Mouse (Mus musculus): ENCODE measurements at regions not wholly inside any gene's neighbourhood (a gene's known extent, or its start where the extent isn't known, plus 50 kb on each side); places are given as distances from the start of the nearest gene placed in this dataset.

GRCm38 (mm10) chr1:76880783-76881145 lies 634.1 kb downstream of the Epha4 start:
- ATAC-seq (ENCODE audit: low read depth), result no peak
- no peak overlapping the region for H3K9ac ChIP-seq (replicated peaks; ENCODE audit: low read depth, low read length)
- no peaks in the 10 kb centered on the region for H3K27me3 ChIP-seq (ENCODE audit: control insufficient read depth, insufficient read depth, low read length)
- H3K4me3 ChIP-seq (ENCODE audit: low read depth, low read length), result no peak overlapping the region
- H3K36me3 ChIP-seq (ENCODE audit: control insufficient read depth, insufficient read depth, low read length), result no peaks in the 10 kb centered on the region
- no peak overlapping the region for H3K4me2 ChIP-seq (ENCODE audit: low read depth, low read length)
- 85% methylated on average over 4 of the region's 4 CpGs for WGBS
- no peaks in the 10 kb centered on the region for H3K9me3 ChIP-seq (ENCODE audit: control insufficient read depth, low read length)
- no peaks in the 10 kb centered on the region for H3K4me1 ChIP-seq (ENCODE audit: control insufficient read depth, insufficient read depth, low read length)
- no peak overlapping the region for H3K27ac ChIP-seq (ENCODE audit: low read depth, low read length)

- H3K4me3 ChIP-seq (ENCODE audit: low read depth, low read length), result no peak overlapping the region
- H3K9ac ChIP-seq (replicated peaks; ENCODE audit: low read depth, low read length), result no peak overlapping the region
- H3K9me3 ChIP-seq (ENCODE audit: control insufficient read depth, low read length), result no peaks in the 10 kb centered on the region
- H3K27ac ChIP-seq (ENCODE audit: low read depth, low read length), result no peak overlapping the region
- no peak overlapping the region for H3K4me2 ChIP-seq (ENCODE audit: low read depth, low read length)
- no peaks in the 10 kb centered on the region for H3K27me3 ChIP-seq (ENCODE audit: control insufficient read depth, insufficient read depth, low read length)
- no peaks in the 10 kb centered on the region for H3K36me3 ChIP-seq (ENCODE audit: control insufficient read depth, insufficient read depth, low read length)
- WGBS, result 72% methylated on average over 17 of the region's 17 CpGs
- no peaks in the 10 kb centered on the region for H3K4me1 ChIP-seq (ENCODE audit: control insufficient read depth, insufficient read depth, low read length)
- ATAC-seq (ENCODE audit: low read depth), result no peak
Measured at GRCm38 (mm10) chr1:76896152-76896864, 618.6 kb downstream of the Epha4 start.

DNA sequence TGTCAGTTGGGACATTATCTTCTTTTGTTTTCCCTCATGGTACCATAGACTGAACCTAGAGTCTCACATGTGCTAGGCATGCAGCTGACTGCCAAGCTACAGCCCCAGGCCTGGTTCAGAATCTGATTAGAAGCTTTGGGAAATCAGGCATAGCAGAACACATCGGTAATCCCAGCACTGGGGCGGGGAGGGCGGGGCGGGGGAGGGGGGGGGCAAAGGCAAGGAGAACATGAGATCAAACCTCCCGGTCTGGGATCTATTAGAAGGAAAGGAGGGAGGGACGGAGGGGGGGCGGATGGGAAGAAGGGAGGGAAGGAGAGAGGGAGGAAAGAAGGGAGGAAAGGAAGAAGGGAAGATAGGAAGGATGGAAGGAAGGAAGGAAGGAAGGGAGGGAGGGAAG lies 617.5 kb downstream of the Epha4 start:
- ATAC-seq (ENCODE audit: low read depth), result no peak
- Histone ChIP-seq H3K4me2 (ENCODE audit: low read depth, low read length) (no peak overlapping the region), H3K27me3 (ENCODE audit: control insufficient read depth, insufficient read depth, low read length) (no peaks in the 10 kb centered on the region), H3K9me3 (ENCODE audit: control insufficient read depth, low read length) (no peaks in the 10 kb centered on the region), H3K4me3 (ENCODE audit: low read depth, low read length) (no peak overlapping the region), H3K36me3 (ENCODE audit: control insufficient read depth, insufficient read depth, low read length) (no peaks in the 10 kb centered on the region), H3K9ac (replicated peaks; ENCODE audit: low read depth, low read length) (no peak overlapping the region), H3K4me1 (ENCODE audit: control insufficient read depth, insufficient read depth, low read length) (no peaks in the 10 kb centered on the region), H3K27ac (ENCODE audit: low read depth, low read length) (no peak overlapping the region)
- WGBS, result 92% methylated on average over 4 of the region's 7 CpGs

GRCm38 (mm10) chr1:76911472-76911871 lies 603.4 kb downstream of the Epha4 start:
- Histone ChIP-seq H3K27ac (ENCODE audit: low read depth, low read length) (no peak overlapping the region), H3K9ac (replicated peaks; ENCODE audit: low read depth, low read length) (no peak overlapping the region), H3K9me3 (ENCODE audit: control insufficient read depth, low read length) (no peaks in the 10 kb centered on the region), H3K27me3 (ENCODE audit: control insufficient read depth, insufficient read depth, low read length) (no peaks in the 10 kb centered on the region), H3K4me2 (ENCODE audit: low read depth, low read length) (no peak overlapping the region), H3K4me1 (ENCODE audit: control insufficient read depth, insufficient read depth, low read length) (no peaks in the 10 kb centered on the region), H3K36me3 (ENCODE audit: control insufficient read depth, insufficient read depth, low read length) (no peaks in the 10 kb centered on the region), H3K4me3 (ENCODE audit: low read depth, low read length) (no peak overlapping the region)
- WGBS, result 90% methylated on average over 3 of the region's 3 CpGs
- no peak for ATAC-seq (ENCODE audit: low read depth)

DNA sequence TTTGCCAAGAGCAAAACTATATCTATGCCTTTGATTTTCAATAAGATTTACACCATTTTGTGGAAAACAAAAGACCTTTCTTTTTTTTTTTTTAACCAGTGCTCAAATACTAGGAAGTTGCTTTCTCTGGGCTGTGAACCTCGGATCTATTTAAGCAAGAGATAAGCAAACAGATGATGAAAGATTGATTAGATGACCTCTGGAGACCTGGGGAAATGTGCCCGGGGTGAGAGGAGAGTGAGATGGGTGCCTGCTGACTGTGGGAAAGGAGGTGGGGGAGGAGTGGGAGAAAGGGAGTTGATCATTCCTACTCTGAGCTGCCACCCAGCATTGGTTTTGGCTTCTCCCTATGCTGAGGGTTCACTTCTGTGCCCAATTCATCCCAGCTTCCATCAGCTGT lies 595.3 kb downstream of the Epha4 start:
- Histone ChIP-seq H3K4me3 (ENCODE audit: low read depth, low read length) (no peak overlapping the region), H3K9ac (replicated peaks; ENCODE audit: low read depth, low read length) (no peak overlapping the region), H3K9me3 (ENCODE audit: control insufficient read depth, low read length) (no peaks in the 10 kb centered on the region), H3K27me3 (ENCODE audit: control insufficient read depth, insufficient read depth, low read length) (no peaks in the 10 kb centered on the region), H3K4me1 (ENCODE audit: control insufficient read depth, insufficient read depth, low read length) (no peaks in the 10 kb centered on the region), H3K4me2 (ENCODE audit: low read depth, low read length) (no peak overlapping the region), H3K27ac (ENCODE audit: low read depth, low read length) (no peak overlapping the region), H3K36me3 (ENCODE audit: control insufficient read depth, insufficient read depth, low read length) (no peaks in the 10 kb centered on the region)
- 54% methylated on average over 2 of the region's 2 CpGs for WGBS
- no peak for ATAC-seq (ENCODE audit: low read depth)

DNA sequence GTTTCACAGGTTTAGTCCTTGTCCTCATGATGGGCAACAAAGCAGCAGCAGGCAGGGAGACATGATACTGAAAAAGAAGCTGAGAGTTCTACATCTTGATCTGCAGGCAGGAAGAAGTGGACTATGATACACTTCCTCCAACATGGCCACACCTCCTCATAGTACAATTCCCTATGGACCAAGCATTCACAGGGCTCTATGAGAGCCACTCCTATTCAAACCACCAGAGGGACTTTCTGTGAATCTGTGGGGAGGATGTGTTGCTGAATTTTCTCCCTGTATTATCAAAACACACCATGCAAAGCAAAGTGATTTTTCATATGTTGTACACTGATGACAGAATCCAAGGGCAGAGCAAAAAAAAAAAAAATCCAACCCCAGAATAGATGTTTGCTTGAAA lies 594.3 kb downstream of the Epha4 start:
- ATAC-seq (ENCODE audit: low read depth), result no peak
- Histone ChIP-seq H3K4me2 (ENCODE audit: low read depth, low read length) (no peak overlapping the region), H3K27ac (ENCODE audit: low read depth, low read length) (no peak overlapping the region), H3K4me3 (ENCODE audit: low read depth, low read length) (no peak overlapping the region), H3K27me3 (ENCODE audit: control insufficient read depth, insufficient read depth, low read length) (no peaks in the 10 kb centered on the region), H3K9me3 (ENCODE audit: control insufficient read depth, low read length) (no peaks in the 10 kb centered on the region), H3K4me1 (ENCODE audit: control insufficient read depth, insufficient read depth, low read length) (no peaks in the 10 kb centered on the region), H3K36me3 (ENCODE audit: control insufficient read depth, insufficient read depth, low read length) (no peaks in the 10 kb centered on the region), H3K9ac (replicated peaks; ENCODE audit: low read depth, low read length) (no peak overlapping the region)

- no peak overlapping the region for H3K4me2 ChIP-seq (ENCODE audit: low read depth, low read length)
- H3K4me3 ChIP-seq (ENCODE audit: low read depth, low read length), result no peak overlapping the region
- ATAC-seq (ENCODE audit: low read depth), result no peak
- H3K9ac ChIP-seq (replicated peaks; ENCODE audit: low read depth, low read length), result no peak overlapping the region
- H3K36me3 ChIP-seq (ENCODE audit: control insufficient read depth, insufficient read depth, low read length), result no peaks in the 10 kb centered on the region
- H3K27ac ChIP-seq (ENCODE audit: low read depth, low read length), result no peak overlapping the region
- no peaks in the 10 kb centered on the region for H3K4me1 ChIP-seq (ENCODE audit: control insufficient read depth, insufficient read depth, low read length)
- 85% methylated on average over 5 of the region's 5 CpGs for WGBS
- H3K27me3 ChIP-seq (ENCODE audit: control insufficient read depth, insufficient read depth, low read length), result no peaks in the 10 kb centered on the region
- no peaks in the 10 kb centered on the region for H3K9me3 ChIP-seq (ENCODE audit: control insufficient read depth, low read length)
Measured at GRCm38 (mm10) chr1:76927041-76927440, 587.8 kb downstream of the Epha4 start.

DNA sequence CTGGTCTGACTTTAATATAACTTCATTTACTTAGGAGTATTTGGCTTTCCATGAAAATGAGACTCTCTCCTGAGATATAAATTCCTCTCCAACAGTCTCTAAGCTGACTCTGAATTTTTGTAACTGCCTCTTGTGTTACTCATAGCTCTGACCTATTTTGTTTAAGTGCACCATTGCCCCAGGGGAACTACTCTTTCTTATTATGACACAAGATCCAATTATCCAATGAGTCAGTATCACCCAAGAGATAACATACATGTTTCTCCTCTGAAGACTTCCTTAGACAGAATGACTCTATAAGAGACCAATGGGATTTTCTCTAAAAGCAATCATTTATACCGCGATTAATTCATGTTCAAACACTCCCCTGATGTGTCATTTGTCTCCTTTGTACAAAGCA lies 586.9 kb downstream of the Epha4 start:
- no peak for ATAC-seq (ENCODE audit: low read depth)
- WGBS, result 79% methylated on average over 2 of the region's 2 CpGs

DNA sequence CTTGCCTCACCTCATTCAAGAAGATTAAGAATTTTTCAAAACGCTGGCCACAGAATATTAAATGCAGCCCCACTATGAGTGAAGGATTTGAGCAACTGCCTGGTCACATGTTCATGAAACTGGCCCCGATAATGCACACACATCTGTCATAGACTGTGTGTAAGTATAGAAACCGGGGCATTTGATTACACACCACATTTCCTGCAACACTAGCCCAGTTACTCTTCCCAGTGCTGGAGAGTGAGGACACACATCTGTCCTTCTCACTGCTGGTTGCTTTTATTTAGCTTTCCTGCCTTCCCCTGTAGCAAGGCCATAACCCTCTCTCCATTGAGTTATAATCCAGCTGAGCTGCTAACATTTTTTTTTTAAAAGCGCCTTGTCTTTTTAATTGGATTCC lies 581.4 kb downstream of the Epha4 start:
- H3K9me3 ChIP-seq (ENCODE audit: control insufficient read depth, low read length), result no peaks in the 10 kb centered on the region
- no peaks in the 10 kb centered on the region for H3K27me3 ChIP-seq (ENCODE audit: control insufficient read depth, insufficient read depth, low read length)
- H3K4me2 ChIP-seq (ENCODE audit: low read depth, low read length), result no peak overlapping the region
- 84% methylated on average over 4 of the region's 4 CpGs for WGBS
- H3K36me3 ChIP-seq (ENCODE audit: control insufficient read depth, insufficient read depth, low read length), result no peaks in the 10 kb centered on the region
- no peak overlapping the region for H3K27ac ChIP-seq (ENCODE audit: low read depth, low read length)
- ATAC-seq (ENCODE audit: low read depth), result no peak
- no peak overlapping the region for H3K9ac ChIP-seq (replicated peaks; ENCODE audit: low read depth, low read length)
- H3K4me1 ChIP-seq (ENCODE audit: control insufficient read depth, insufficient read depth, low read length), result no peaks in the 10 kb centered on the region
- H3K4me3 ChIP-seq (ENCODE audit: low read depth, low read length), result no peak overlapping the region

More for the DNA sequence above, 586.9 kb downstream of the Epha4 start:
- Histone ChIP-seq H3K36me3 (ENCODE audit: control insufficient read depth, insufficient read depth, low read length) (no peaks in the 10 kb centered on the region), H3K4me2 (ENCODE audit: low read depth, low read length) (no peak overlapping the region), H3K4me3 (ENCODE audit: low read depth, low read length) (no peak overlapping the region), H3K27ac (ENCODE audit: low read depth, low read length) (no peak overlapping the region), H3K4me1 (ENCODE audit: control insufficient read depth, insufficient read depth, low read length) (no peaks in the 10 kb centered on the region), H3K9me3 (ENCODE audit: control insufficient read depth, low read length) (no peaks in the 10 kb centered on the region), H3K27me3 (ENCODE audit: control insufficient read depth, insufficient read depth, low read length) (no peaks in the 10 kb centered on the region), H3K9ac (replicated peaks; ENCODE audit: low read depth, low read length) (no peak overlapping the region)
